ENCODE assay signal across 25 mouse cellular contexts in the genomic region with DNA sequence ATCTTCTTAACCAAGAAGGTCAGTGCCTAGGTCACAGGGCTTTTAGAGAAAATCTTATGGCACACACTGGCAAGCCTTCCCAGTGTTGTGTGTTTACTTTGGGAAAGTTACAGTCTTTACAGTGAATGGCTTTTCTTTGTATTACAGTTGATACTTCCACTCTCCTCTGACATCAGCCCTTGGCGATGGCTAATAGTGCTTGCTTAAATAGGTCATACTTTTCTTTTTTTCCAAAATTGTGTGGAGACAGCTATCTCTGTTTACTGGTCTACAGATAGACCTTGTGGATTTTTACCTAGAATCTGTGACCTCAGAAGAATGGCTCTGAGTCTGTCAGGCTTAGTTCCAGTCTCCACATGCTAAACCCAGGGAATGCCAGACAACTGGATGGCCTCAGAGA. TPM values are rescaled to one million over a fixed set of nuclear protein-coding genes. Genes with fewer than 3 reads are reported as not detected.
DNase-seq lines count a peak whose midpoint lies in the region; ATAC-seq and TF ChIP-seq lines count a peak whose summit lies in the region.
"Had no signal": no experiment of that assay in that cellular context is flagged by ENCODE, and none has a peak within 500 bp of the region (broad histone marks: within the 10 kb centered on the region; RNA-seq: fewer than 3 reads in every experiment).

No protein-coding gene starts in this region.

- no peak for TF ChIP-seq EP300 in stomach, postnatal 0 days (optimal IDR thresholded peaks at IDR 0.05)

- no peaks in the 10 kb centered on the region for H3K9me3 ChIP-seq in intestine, embryonic 14.5 days (ENCODE audit: control insufficient read depth, low read length)
- no peaks in the 10 kb centered on the region for H3K9me3 ChIP-seq in intestine, embryonic 15.5 days
- no peaks in the 10 kb centered on the region for H3K9me3 ChIP-seq in stomach, postnatal 0 days (ENCODE audit: control insufficient read depth, low read length)
- H3K9me3 ChIP-seq in forebrain, embryonic 13.5 days (replicated peaks), result no peaks in the 10 kb centered on the region
- H3K9me3 ChIP-seq: G1E; heart, embryonic 12.5 days; heart, embryonic 15.5 days; hindbrain, embryonic 12.5 days; hindbrain, embryonic 15.5 days had no signal

- 93% methylated on average over 1 of the region's 1 CpGs for WGBS in intestine, embryonic 14.5 days
- 86% methylated on average over 1 of the region's 1 CpGs for WGBS in intestine, embryonic 15.5 days
- WGBS in stomach, postnatal 0 days, result 43% methylated on average over 1 of the region's 1 CpGs
- 87% methylated on average over 1 of the region's 1 CpGs for WGBS in forebrain, embryonic 13.5 days

- H3K4me2 ChIP-seq in intestine, embryonic 14.5 days (ENCODE audit: low read length), result no peak overlapping the region
- H3K4me2 ChIP-seq in intestine, embryonic 15.5 days (replicated peaks), result no peak overlapping the region
- H3K4me2 ChIP-seq in stomach, postnatal 0 days (replicated peaks; ENCODE audit: low read depth), result no peak overlapping the region
- H3K4me2 ChIP-seq in forebrain, embryonic 13.5 days, result no peak overlapping the region
- H3K4me2 ChIP-seq: heart, embryonic 12.5 days; heart, embryonic 15.5 days; hindbrain, embryonic 12.5 days; hindbrain, embryonic 15.5 days had no signal

- no peak for TF ChIP-seq CTCF in stomach, postnatal 0 days (IDR thresholded peaks at IDR 0.05; ENCODE audit: low read depth)

- no peak overlapping the region for H3K9ac ChIP-seq in intestine, embryonic 14.5 days (ENCODE audit: low read length)
- no peak overlapping the region for H3K9ac ChIP-seq in intestine, embryonic 15.5 days
- no peak overlapping the region for H3K9ac ChIP-seq in stomach, postnatal 0 days (ENCODE audit: low read length)
- no peak overlapping the region for H3K9ac ChIP-seq in forebrain, embryonic 13.5 days
- H3K9ac ChIP-seq: forebrain, postnatal 0 days; heart, embryonic 12.5 days; heart, embryonic 15.5 days; hindbrain, embryonic 12.5 days; hindbrain, embryonic 15.5 days had no signal

- peak; percentile 6 for DNase-seq in intestine, embryonic 14.5 days (ENCODE audit: low spot score)
- DNase-seq in NIH3T3 (ENCODE audit: low read depth), result peak; percentile 51
- no peak for DNase-seq in stomach, postnatal 0 days (ENCODE audit: low spot score)
- no peak for DNase-seq in heart, postnatal 14 days
- DNase-seq: adrenal gland, adult 8-10 months; adrenal gland, postnatal 25 days; B cell, adult 2 months; cerebellum, adult 18-20 months; cerebellum, adult 9-10 months; cerebellum, postnatal 14 days; forebrain, postnatal 0 days; gastrocnemius, adult 2 months; gastrocnemius, postnatal 14 days; heart, adult 18-20 months; heart, postnatal 10 days had no signal

- H3K4me3 ChIP-seq in intestine, embryonic 14.5 days (ENCODE audit: low read depth, low read length), result no peak overlapping the region
- H3K4me3 ChIP-seq in intestine, embryonic 15.5 days (replicated peaks), result no peak overlapping the region
- no peak overlapping the region for H3K4me3 ChIP-seq in brown adipose tissue, adult 24 weeks (ENCODE audit: insufficient read depth, low read depth, low read length)
- H3K4me3 ChIP-seq in stomach, postnatal 0 days (ENCODE audit: low read depth, low read length), result no peak overlapping the region
- no peak overlapping the region for H3K4me3 ChIP-seq in forebrain, embryonic 13.5 days
- H3K4me3 ChIP-seq: forebrain, embryonic 10.5 days; gastrocnemius, adult 2 months; heart, embryonic 12.5 days; heart, embryonic 15.5 days; hindbrain, embryonic 12.5 days; hindbrain, embryonic 15.5 days had no signal

- no peak for ATAC-seq in intestine, embryonic 14.5 days (replicated peaks; ENCODE audit: low FRiP score, low TSS enrichment, low read depth)
- no peak for ATAC-seq in intestine, embryonic 15.5 days
- no peak for ATAC-seq in stomach, postnatal 0 days (ENCODE audit: low FRiP score, low TSS enrichment)
- no peak for ATAC-seq in forebrain, embryonic 13.5 days
- ATAC-seq: forebrain, embryonic 14.5 days; forebrain, postnatal 0 days had no signal

- H3K27me3 ChIP-seq in intestine, embryonic 14.5 days (replicated peaks; ENCODE audit: control insufficient read depth, insufficient read depth, low read length), result no peaks in the 10 kb centered on the region
- H3K27me3 ChIP-seq in intestine, embryonic 15.5 days (replicated peaks), result no peaks in the 10 kb centered on the region
- no peaks in the 10 kb centered on the region for H3K27me3 ChIP-seq in stomach, postnatal 0 days (ENCODE audit: control insufficient read depth, insufficient read depth, low read length)
- H3K27me3 ChIP-seq in forebrain, embryonic 13.5 days, result no peaks in the 10 kb centered on the region
- H3K27me3 ChIP-seq: heart, embryonic 12.5 days; heart, embryonic 15.5 days; hindbrain, embryonic 12.5 days; hindbrain, embryonic 15.5 days had no signal

- intact Hi-C loops in heart, postnatal 14 days (cut with DNase I), result no loop called here

- H3K36me3 ChIP-seq in intestine, embryonic 14.5 days (ENCODE audit: control insufficient read depth, insufficient read depth, low read length), result no peaks in the 10 kb centered on the region
- no peaks in the 10 kb centered on the region for H3K36me3 ChIP-seq in intestine, embryonic 15.5 days
- H3K36me3 ChIP-seq in stomach, postnatal 0 days (ENCODE audit: control insufficient read depth, insufficient read depth, low read length), result no peaks in the 10 kb centered on the region
- no peaks in the 10 kb centered on the region for H3K36me3 ChIP-seq in forebrain, embryonic 13.5 days (ENCODE audit: poor library complexity, severe bottlenecking)
- H3K36me3 ChIP-seq: forebrain, embryonic 10.5 days; heart, embryonic 15.5 days; hindbrain, embryonic 12.5 days; hindbrain, embryonic 15.5 days had no signal

- H3K4me1 ChIP-seq in intestine, embryonic 14.5 days (replicated peaks; ENCODE audit: control insufficient read depth, insufficient read depth, low read length), result no peaks in the 10 kb centered on the region
- no peaks in the 10 kb centered on the region for H3K4me1 ChIP-seq in intestine, embryonic 15.5 days (replicated peaks)
- H3K4me1 ChIP-seq in brown adipose tissue, adult 24 weeks (ENCODE audit: control insufficient read depth, insufficient read depth, insufficient read length, low read length), result peaks cover 13% of the 10 kb centered on the region; the same call in 1 of the 2 replicates
- no peaks in the 10 kb centered on the region for H3K4me1 ChIP-seq in stomach, postnatal 0 days (replicated peaks; ENCODE audit: control insufficient read depth, insufficient read depth)
- H3K4me1 ChIP-seq in forebrain, embryonic 13.5 days, result no peaks in the 10 kb centered on the region
- H3K4me1 ChIP-seq: forebrain, embryonic 10.5 days; hindbrain, embryonic 12.5 days had no signal

- H3K27ac ChIP-seq in intestine, embryonic 14.5 days (ENCODE audit: low read depth), result no peak overlapping the region
- no peak overlapping the region for H3K27ac ChIP-seq in intestine, embryonic 15.5 days
- peak overlapping the region; percentile 60 for H3K27ac ChIP-seq in brown adipose tissue, adult 24 weeks (replicated peaks; ENCODE audit: low read depth, low read length)
- H3K27ac ChIP-seq in stomach, postnatal 0 days (replicated peaks), result peak overlapping the region; percentile 67
- H3K27ac ChIP-seq in forebrain, embryonic 13.5 days, result no peak overlapping the region
- H3K27ac ChIP-seq: forebrain, embryonic 10.5 days; gastrocnemius, adult 2 months; heart, embryonic 15.5 days; hindbrain, embryonic 12.5 days; hindbrain, embryonic 15.5 days had no signal

RNA-seq across cellular contexts. Expression of gene Abhd5, which starts 6.2 kb away (rescaled TPM):
- 20.7 and 24.2 TPM in 2 replicates for polyA plus RNA-seq in intestine, embryonic 14.5 days (2014; fragmentation: Nextera tagmentation; extraction: Ambion mirVana)
- polyA plus RNA-seq in intestine, embryonic 15.5 days (2015; fragmentation: Nextera tagmentation; extraction: Ambion mirVana), result 19.0 and 19.5 TPM in 2 replicates
- polyA plus RNA-seq in brown adipose tissue, adult 24 weeks (2012; ENCODE audit: insufficient read depth, insufficient read length, missing spikeins), result 94.5 and 164 TPM in 2 replicates
- polyA plus RNA-seq in stomach, postnatal 0 days (2015; fragmentation: Nextera tagmentation; extraction: Ambion mirVana), result 39.4 and 45.1 TPM in 2 replicates
- 15.9 and 20.7 TPM in 2 replicates for polyA plus RNA-seq in forebrain, embryonic 13.5 days (2015; fragmentation: Nextera tagmentation; extraction: Ambion mirVana)
- total RNA-seq in heart, postnatal 14 days (2021), result 10 to 100 TPM; 54.4 to 58.9 TPM

Comparison
In these comparisons a context has a peak if more than half of its experiments do, and no peak if none do; other contexts are left out.
1. DNase-seq: peak in intestine, embryonic 14.5 days (single experiment) and NIH3T3 (single experiment); none in stomach, postnatal 0 days (single experiment) and heart, postnatal 14 days (0 of 2).
2. H3K27ac ChIP-seq: peak in brown adipose tissue, adult 24 weeks (single experiment) and stomach, postnatal 0 days (single experiment); none in intestine, embryonic 14.5 days (single experiment), intestine, embryonic 15.5 days (single experiment) and forebrain, embryonic 13.5 days (single experiment).